Mouse (Mus musculus) left cerebral cortex, postnatal 36 days (tissue): Measurements from ENCODE around the gene Bag6. TPM values are rescaled to one million over a fixed set of nuclear protein-coding genes. Genes with fewer than 3 reads are reported as not detected.

Experiments
- DNase-seq, 2 experiments: peaks; one replicate each; pipeline ENCODE4 v3.0.0; 2021 to 2022; ENCODE audit warnings: low spot score in 2 of 2, mixed read lengths in 1 of 2
- intact Hi-C: fragments of 180-260 bp; cut with DNase I; formaldehyde crosslinking; loops from one replicate; pipeline ENCODE4 v1.15.1; 2025
- total RNA-seq, 2 experiments: library from RNA; stranded (reverse); gene quantifications; 2 replicates each; pipeline ENCODE4 v1.2.3; 2021

The Bag6 gene
- total RNA-seq, 2 experiments from 2014 or later: 302 to 324 TPM

- intact Hi-C loops: loop anchor here (1.0 kb wide), 1 partner anchor 29 kb away; the partner anchor contains the start of gene Prrc2a
- DNase-seq: no peak
Observed at GRCm38 (mm10) chr17:35135591-35136320, 778 bp downstream of the Bag6 start.

- intact Hi-C loops: no loop called here
- DNase-seq: no peak
Observed at GRCm38 (mm10) chr17:35139269-35139668, 4.3 kb downstream of the Bag6 start.

GRCm38 (mm10) chr17:35140490-35140996 is 5.6 kb downstream of the Bag6 start:
- no peak for DNase-seq
- intact Hi-C loops: no loop called here

- DNase-seq: no peak
- intact Hi-C loops: no loop called here
Observed at GRCm38 (mm10) chr17:35141971-35142370, 7.0 kb downstream of the Bag6 start.

- no peak for DNase-seq
- intact Hi-C loops: no loop called here
Observed at GRCm38 (mm10) chr17:35146139-35146538, 11.2 kb downstream of the Bag6 start.

- intact Hi-C loops: no loop called here
- no peak for DNase-seq
Observed at GRCm38 (mm10) chr17:35147348-35147747, 12.4 kb downstream of the Bag6 start.

GRCm38 (mm10) chr17:35147922-35148639 is 13.1 kb downstream of the Bag6 start:
- intact Hi-C loops: no loop called here
- no peak for DNase-seq

- intact Hi-C loops: no loop called here
- no peak for DNase-seq
Observed at GRCm38 (mm10) chr17:35152121-35152520, 17.1 kb downstream of the Bag6 start.

GRCm38 (mm10) chr17:35153077-35153476 is 18.1 kb downstream of the Bag6 start:
- intact Hi-C loops: no loop called here
- no peak for DNase-seq

- no peak for DNase-seq
- intact Hi-C loops: no loop called here
Observed at GRCm38 (mm10) chr17:35153931-35154330, 19.0 kb downstream of the Bag6 start.

- intact Hi-C loops: no loop called here
- no peak for DNase-seq
Observed at GRCm38 (mm10) chr17:35154616-35155015, 19.6 kb downstream of the Bag6 start.

GRCm38 (mm10) chr17:35155451-35155850 is 20.5 kb downstream of the Bag6 start:
- intact Hi-C loops: no loop called here
- no peak for DNase-seq

GRCm38 (mm10) chr17:35156461-35157200 is 21.7 kb downstream of the Bag6 start:
- DNase-seq: no peak
- intact Hi-C loops: no loop called here

- intact Hi-C loops: no loop called here
- no peak for DNase-seq
Observed at GRCm38 (mm10) chr17:35157254-35157653, 22.3 kb downstream of the Bag6 start.

GRCm38 (mm10) chr17:35157661-35158175 is 22.7 kb downstream of the Bag6 start:
- intact Hi-C loops: no loop called here
- no peak for DNase-seq

- intact Hi-C loops: no loop called here
- DNase-seq: no peak
Observed at GRCm38 (mm10) chr17:35158850-35159593, 24.0 kb downstream of the Bag6 start.

- DNase-seq: no peak
- intact Hi-C loops: no loop called here
Observed at GRCm38 (mm10) chr17:35159638-35160037, 24.7 kb downstream of the Bag6 start.

GRCm38 (mm10) chr17:35161421-35161820 is 26.4 kb downstream of the Bag6 start:
- no peak for DNase-seq
- intact Hi-C loops: no loop called here

- no peak for DNase-seq
- intact Hi-C loops: no loop called here
Observed at GRCm38 (mm10) chr17:35162121-35162520, 27.1 kb downstream of the Bag6 start.
